Mouse (Mus musculus): ENCODE data around the gene Zfp14. TPM values are rescaled to one million over a fixed set of nuclear protein-coding genes. Genes with fewer than 3 reads are reported as not detected.

The Zfp14 gene
- polyA plus RNA-seq, 1 experiment from 2014 or later, result 5.0 TPM

Other genes with a start within 250 kb of the Zfp14 start
- gene Zfp790, start 235.3 kb downstream of the Zfp14 start, polyA plus RNA-seq (2016; fragmentation: Nextera tagmentation; extraction: Ambion mirVana), result 14.3 and 17.3 TPM in 2 replicates
- 8.7 and 10.3 TPM in 2 replicates for gene Zfp940, start 197.7 kb downstream of the Zfp14 start, polyA plus RNA-seq (2016; fragmentation: Nextera tagmentation; extraction: Ambion mirVana)
- gene Zfp420, start 191.4 kb downstream of the Zfp14 start, polyA plus RNA-seq (2016; fragmentation: Nextera tagmentation; extraction: Ambion mirVana), result 8.0 and 8.8 TPM in 2 replicates
- gene Zfp27, start 144.8 kb downstream of the Zfp14 start, polyA plus RNA-seq (2016; fragmentation: Nextera tagmentation; extraction: Ambion mirVana), result 8.5 and 12.2 TPM in 2 replicates
- gene Zfp383, start 143.2 kb downstream of the Zfp14 start, polyA plus RNA-seq (2016; fragmentation: Nextera tagmentation; extraction: Ambion mirVana), result 4.8 and 4.9 TPM in 2 replicates
- gene Zfp74, start 97.3 kb downstream of the Zfp14 start, polyA plus RNA-seq (2016; fragmentation: Nextera tagmentation; extraction: Ambion mirVana), result 10.1 and 12.1 TPM in 2 replicates
- gene Zfp568, start 67.4 kb downstream of the Zfp14 start, polyA plus RNA-seq (2016; fragmentation: Nextera tagmentation; extraction: Ambion mirVana), result 18.0 and 27.0 TPM in 2 replicates
- gene Zfp82, start 21.5 kb upstream of the Zfp14 start, polyA plus RNA-seq (2016; fragmentation: Nextera tagmentation; extraction: Ambion mirVana), result 6.9 and 8.2 TPM in 2 replicates
- gene Gm26920, start 39.0 kb upstream of the Zfp14 start, polyA plus RNA-seq (2016; fragmentation: Nextera tagmentation; extraction: Ambion mirVana), result 1.6 and 1.9 TPM in 2 replicates
- gene Zfp566, start 39.1 kb upstream of the Zfp14 start, polyA plus RNA-seq (2016; fragmentation: Nextera tagmentation; extraction: Ambion mirVana), result 14.5 and 14.9 TPM in 2 replicates
- 93.1 and 122 TPM in 2 replicates for gene Zfp260, start 43.4 kb upstream of the Zfp14 start, polyA plus RNA-seq (2016; fragmentation: Nextera tagmentation; extraction: Ambion mirVana)
- gene Zfp382, start 70.6 kb upstream of the Zfp14 start, polyA plus RNA-seq (2016; fragmentation: Nextera tagmentation; extraction: Ambion mirVana), result 9.8 and 11.2 TPM in 2 replicates
- 10.5 and 17.2 TPM in 2 replicates for gene Zfp146, start 118.4 kb upstream of the Zfp14 start, polyA plus RNA-seq (2016; fragmentation: Nextera tagmentation; extraction: Ambion mirVana)
- gene Cox7a1, start 132.8 kb upstream of the Zfp14 start, polyA plus RNA-seq (2016; fragmentation: Nextera tagmentation; extraction: Ambion mirVana), result 3.8 and 8.2 TPM in 2 replicates
- gene Capns1, start 147.4 kb upstream of the Zfp14 start, polyA plus RNA-seq (2016; fragmentation: Nextera tagmentation; extraction: Ambion mirVana), result 65.1 and 72.5 TPM in 2 replicates
- 167 and 177 TPM in 2 replicates for gene Polr2i, start 180.6 kb upstream of the Zfp14 start, polyA plus RNA-seq (2016; fragmentation: Nextera tagmentation; extraction: Ambion mirVana)
- 276 and 312 TPM in 2 replicates for gene Tbcb, start 180.9 kb upstream of the Zfp14 start, polyA plus RNA-seq (2016; fragmentation: Nextera tagmentation; extraction: Ambion mirVana)
- gene Ovol3, start 184.3 kb upstream of the Zfp14 start, polyA plus RNA-seq (2016; fragmentation: Nextera tagmentation; extraction: Ambion mirVana), result not detected in 2 replicates
- 0.25 and 0.50 TPM in 2 replicates for gene Thap8, start 228.7 kb upstream of the Zfp14 start, polyA plus RNA-seq (2016; fragmentation: Nextera tagmentation; extraction: Ambion mirVana)
- gene Wdr62, start 229.0 kb upstream of the Zfp14 start, polyA plus RNA-seq (2016; fragmentation: Nextera tagmentation; extraction: Ambion mirVana), result 16.6 and 19.8 TPM in 2 replicates
- gene Clip3, start 240.3 kb upstream of the Zfp14 start, polyA plus RNA-seq (2016; fragmentation: Nextera tagmentation; extraction: Ambion mirVana), result 53.4 and 82.3 TPM in 2 replicates

Measured in hindbrain, embryonic 10.5 days (tissue).